Mouse (Mus musculus) c-Kit-positive CD71-positive TER-119-negative erythroid progenitor cells, embryonic 14.5 days (primary cell): ENCODE results near the gene Hebp2.

Experiments used
- DNase-seq: peaks from one replicate; pipeline ENCODE4 v3.0.0-alpha.2; 2013; ENCODE audit warnings: low read depth

Hebp2 gene

GRCm38 (mm10) chr10:18508586-18508985, 37.3 kb downstream of the Hebp2 start:
- DNase-seq = no peak

GRCm38 (mm10) chr10:18507869-18508473, 37.9 kb downstream of the Hebp2 start:
- DNase-seq = no peak

DNA sequence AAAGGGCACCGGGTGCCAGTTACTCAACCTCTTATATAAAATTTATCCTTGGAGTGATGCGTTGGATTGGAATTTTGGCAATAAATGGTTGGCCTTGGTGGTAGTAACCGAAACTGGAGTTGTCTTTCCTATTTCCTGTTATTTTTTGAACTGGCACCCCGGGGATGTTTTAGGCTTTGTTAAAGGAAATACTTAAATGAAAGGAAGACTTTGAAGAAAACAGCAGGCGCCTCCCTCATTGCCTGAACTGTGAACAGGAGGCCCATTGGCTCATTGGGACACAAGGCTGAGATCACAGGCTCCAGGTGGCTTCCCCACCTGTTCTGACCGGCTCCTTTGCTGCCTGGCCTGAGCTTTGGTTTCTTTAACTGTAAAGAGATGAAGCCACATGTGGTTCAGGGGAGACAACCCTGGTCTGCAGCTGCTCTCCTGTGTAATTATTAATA, 39.4 kb downstream of the Hebp2 start:
- DNase-seq = no peak

- no peak for DNase-seq
These were observed 40.2 kb downstream of the Hebp2 start for GRCm38 (mm10) chr10:18505690-18506089.

DNA sequence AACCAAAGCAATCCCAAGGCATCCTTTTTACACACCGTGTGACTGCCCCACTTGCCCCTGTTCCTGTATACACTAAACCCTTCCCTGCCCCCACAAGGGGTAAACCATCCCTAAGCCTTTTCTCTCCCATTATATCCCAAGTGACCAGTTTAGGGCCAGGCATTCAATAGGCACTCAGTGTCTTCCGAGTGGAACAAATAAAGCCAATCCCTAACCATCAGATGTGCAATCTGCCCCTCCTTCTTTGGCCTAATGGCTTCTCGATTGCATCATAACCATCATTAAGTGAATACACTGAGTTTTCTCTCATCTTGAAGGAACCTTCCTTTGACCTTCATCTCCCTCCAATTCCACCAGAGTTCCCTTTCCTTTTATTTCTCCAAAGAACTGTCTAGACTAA, 43.9 kb downstream of the Hebp2 start:
- no peak for DNase-seq

- DNase-seq = no peak
These were observed 48.8 kb downstream of the Hebp2 start for GRCm38 (mm10) chr10:18497066-18497465.

DNA sequence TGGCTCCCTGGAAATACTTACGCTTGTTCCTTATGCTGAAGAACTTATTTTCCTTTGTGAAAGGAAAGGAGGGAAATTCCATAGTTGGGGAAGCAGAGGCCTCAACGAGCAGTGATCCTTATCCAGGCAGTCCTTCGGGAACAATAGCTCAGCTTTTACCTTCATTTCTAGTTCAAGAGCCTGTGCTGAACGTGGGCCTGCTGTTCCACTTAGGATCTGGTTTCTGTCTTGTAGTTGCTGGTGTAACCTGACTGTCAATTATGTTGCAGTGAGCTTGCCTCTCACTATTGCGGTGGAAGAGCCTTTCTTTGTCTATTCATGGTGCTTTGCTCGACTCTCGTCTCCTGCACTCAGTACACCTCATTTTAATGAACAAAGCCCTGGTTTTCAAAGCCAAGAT, 51.6 kb downstream of the Hebp2 start:
- no peak for DNase-seq

GRCm38 (mm10) chr10:18493010-18493894, 52.6 kb downstream of the Hebp2 start:
- no peak for DNase-seq

DNA sequence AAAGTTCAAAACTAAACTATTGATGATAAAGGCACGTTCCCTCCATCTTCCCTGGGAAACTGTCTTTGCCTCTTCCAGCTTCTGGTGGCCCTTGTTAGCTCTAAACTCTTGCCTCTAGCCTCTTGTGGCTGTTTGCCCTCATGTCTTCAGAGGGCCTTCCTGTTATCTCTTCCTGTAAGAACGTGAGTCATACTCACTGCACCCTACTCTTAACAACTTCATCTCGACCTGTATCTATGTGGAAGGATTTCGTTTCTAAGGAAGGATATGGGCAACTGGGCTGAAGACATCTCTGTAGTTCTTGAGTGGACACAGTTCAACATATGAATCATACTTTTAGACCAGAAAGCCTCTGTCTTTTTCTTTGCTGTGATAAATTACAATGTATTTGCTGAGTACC, 53.9 kb downstream of the Hebp2 start:
- no peak for DNase-seq

DNA sequence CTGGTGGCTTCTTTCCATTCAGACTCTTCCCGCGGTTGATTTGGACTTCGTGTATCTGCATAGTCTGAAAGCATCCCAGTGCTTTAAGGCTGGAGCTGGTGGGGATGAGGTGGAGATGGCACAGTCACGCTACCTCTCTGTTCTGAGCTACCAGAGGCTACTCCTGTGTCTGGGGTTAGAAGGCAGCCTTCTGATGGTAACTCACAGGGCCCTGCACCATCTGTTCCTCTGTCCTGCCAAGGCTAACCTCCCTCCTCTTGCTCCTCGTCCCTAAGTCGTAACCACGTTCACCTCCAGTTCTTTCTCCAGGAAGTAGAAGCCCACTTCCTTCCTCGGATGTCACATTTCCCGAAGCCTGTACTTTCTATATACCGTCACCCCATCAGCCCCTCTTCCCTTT, 55.9 kb downstream of the Hebp2 start:
- no peak for DNase-seq
